Mouse (Mus musculus): Measurements from ENCODE around the gene Syt9. TPM values are rescaled to one million over a fixed set of nuclear protein-coding genes. Genes with fewer than 3 reads are reported as not detected.

Gene Syt9
- polyA plus RNA-seq, 1 experiment, result 5.2 TPM

DNA sequence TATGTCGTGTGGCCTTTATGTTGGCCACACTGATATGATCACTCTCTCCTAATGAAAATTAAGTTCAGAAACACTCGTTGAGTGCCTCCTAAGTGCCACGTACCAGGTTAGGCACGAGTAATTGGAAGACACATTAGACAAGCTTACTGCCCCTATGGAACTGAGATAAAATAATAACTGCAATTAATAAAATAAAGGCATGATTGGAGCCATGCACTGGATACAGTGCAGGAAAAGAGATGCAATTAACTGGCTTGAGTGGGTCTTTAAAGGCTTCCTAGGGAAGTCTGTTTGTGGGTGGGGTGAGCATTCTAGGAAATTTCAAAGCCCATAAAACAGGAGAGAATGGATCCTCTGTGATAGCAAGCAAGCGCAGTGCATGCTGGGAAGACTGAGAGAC is 10.0 kb downstream of the Syt9 start:
- H3K27ac ChIP-seq (ENCODE audit: insufficient read depth, low read length), result no peak overlapping the region
- no peaks in the 10 kb centered on the region for H3K4me1 ChIP-seq (ENCODE audit: control insufficient read depth, insufficient read depth, low read length)
- H3K4me3 ChIP-seq (ENCODE audit: insufficient read depth, low read length), result no peak overlapping the region
- no peak for TF ChIP-seq POLR2A (IDR thresholded peaks at IDR 0.05; ENCODE audit: extremely low read depth, insufficient read depth, low read length)
- TF ChIP-seq CTCF (IDR thresholded peaks at IDR 0.05; ENCODE audit: extremely low read depth, insufficient read depth, low read length), result no peak

DNA sequence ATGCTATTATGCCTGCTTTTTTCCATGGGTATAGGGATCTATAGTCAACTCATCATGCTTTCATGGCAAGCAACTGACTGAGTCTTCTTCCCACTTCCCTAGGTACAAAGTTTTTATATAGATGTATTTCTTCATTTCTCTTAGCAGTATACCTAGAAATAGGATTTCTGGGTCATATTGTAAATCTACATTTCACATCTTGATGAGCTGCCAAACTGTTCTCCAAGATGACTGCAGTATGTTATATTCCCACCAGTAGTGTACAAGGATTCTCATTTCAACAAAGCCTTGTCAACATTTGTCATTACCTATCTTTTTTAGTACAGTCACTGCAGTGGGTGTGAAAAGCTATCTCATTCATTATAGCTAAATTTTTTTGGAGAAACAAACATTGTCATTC is 19.1 kb downstream of the Syt9 start:
- Histone ChIP-seq H3K27ac (ENCODE audit: insufficient read depth, low read length) (no peak overlapping the region), H3K4me3 (ENCODE audit: insufficient read depth, low read length) (no peak overlapping the region), H3K4me1 (ENCODE audit: control insufficient read depth, insufficient read depth, low read length) (peaks cover 3% of the 10 kb centered on the region; the same call in 1 of the 2 replicates)
- no peak for TF ChIP-seq POLR2A (IDR thresholded peaks at IDR 0.05; ENCODE audit: extremely low read depth, insufficient read depth, low read length)
- no peak for TF ChIP-seq CTCF (IDR thresholded peaks at IDR 0.05; ENCODE audit: extremely low read depth, insufficient read depth, low read length)

DNA sequence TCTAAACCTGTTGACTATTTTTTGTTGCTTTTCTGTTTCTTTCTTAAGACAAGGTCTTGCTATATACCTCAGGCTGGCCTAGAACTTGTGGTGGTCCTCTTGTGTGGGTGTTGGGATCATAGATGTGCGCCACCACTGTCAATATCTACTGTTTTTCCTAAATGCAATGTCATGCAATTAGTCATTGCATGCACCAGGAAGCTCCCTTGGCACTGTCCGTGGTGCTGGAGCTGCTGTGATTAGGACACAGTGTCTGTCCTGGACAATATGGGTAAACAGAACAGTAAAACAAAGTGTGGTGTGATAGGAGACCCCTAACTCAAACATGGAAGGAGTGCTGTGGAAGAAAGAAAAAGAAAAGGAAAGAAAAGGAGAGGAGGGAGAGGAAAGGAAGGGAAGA is 22.2 kb downstream of the Syt9 start:
- Histone ChIP-seq H3K4me1 (ENCODE audit: control insufficient read depth, insufficient read depth, low read length) (peaks cover 3% of the 10 kb centered on the region; the same call in 1 of the 2 replicates), H3K4me3 (ENCODE audit: insufficient read depth, low read length) (no peak overlapping the region), H3K27ac (ENCODE audit: insufficient read depth, low read length) (no peak overlapping the region)
- TF ChIP-seq CTCF (IDR thresholded peaks at IDR 0.05; ENCODE audit: extremely low read depth, insufficient read depth, low read length), result no peak
- no peak for TF ChIP-seq POLR2A (IDR thresholded peaks at IDR 0.05; ENCODE audit: extremely low read depth, insufficient read depth, low read length)

DNA sequence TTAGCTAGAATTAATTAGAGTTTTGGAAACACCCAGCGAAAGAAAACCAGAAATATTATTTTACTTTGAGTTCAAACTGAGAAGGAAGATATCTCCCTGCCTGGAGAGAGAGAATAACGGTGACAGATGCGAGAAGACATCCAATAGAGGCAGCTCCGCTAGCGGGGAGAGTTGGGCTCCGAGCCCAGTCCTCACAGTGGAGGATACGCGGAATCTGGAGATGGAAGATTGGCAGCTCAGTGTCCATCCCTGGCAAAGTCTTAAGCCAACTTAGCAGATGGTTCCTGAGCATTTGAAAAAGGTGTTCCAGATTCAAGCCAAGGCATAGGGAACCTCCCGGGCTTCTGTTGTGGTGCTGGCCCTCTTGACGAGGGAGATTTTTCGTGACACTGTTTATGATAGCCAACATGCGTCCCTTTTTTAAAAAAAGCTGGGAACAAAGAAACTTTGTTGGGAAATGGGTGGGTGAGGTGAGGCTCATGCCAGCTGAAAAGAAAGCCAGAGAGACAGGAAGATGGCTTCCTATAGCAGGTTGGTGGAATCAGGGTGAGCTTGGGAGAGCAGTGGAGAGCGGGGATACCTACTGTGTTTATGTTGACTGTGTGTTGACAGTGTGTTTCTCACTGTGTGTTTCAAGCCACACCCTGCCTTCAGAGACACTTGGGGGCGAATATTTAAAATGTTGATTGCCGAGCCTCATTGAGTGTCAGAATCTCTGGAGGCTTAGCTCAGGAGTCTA is 29.7 kb downstream of the Syt9 start:
- Histone ChIP-seq H3K27ac (ENCODE audit: insufficient read depth, low read length) (no peak overlapping the region), H3K4me1 (ENCODE audit: control insufficient read depth, insufficient read depth, low read length) (no peaks in the 10 kb centered on the region), H3K4me3 (ENCODE audit: insufficient read depth, low read length) (no peak overlapping the region)
- TF ChIP-seq POLR2A (IDR thresholded peaks at IDR 0.05; ENCODE audit: extremely low read depth, insufficient read depth, low read length) (no peak), CTCF (IDR thresholded peaks at IDR 0.05; ENCODE audit: extremely low read depth, insufficient read depth, low read length) (no peak)

DNA sequence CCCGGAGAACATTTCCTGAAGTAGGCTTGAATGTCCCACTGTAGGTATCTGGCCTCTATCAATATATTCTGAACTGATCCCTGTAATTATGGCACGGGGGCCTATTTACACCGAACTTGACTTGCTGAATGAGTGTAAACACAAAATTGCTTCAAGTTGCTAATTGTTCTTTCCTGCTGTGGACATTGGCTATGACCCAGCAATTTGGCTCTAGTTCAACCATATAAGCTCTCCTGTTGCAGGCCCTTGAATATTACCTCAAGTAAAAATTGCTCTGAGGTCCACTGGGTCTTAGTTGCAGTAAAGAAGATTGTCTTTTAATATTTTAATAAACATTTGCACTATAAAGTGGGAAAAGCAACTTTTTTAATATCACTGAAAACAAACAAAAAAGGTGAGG is 32.7 kb downstream of the Syt9 start:
- TF ChIP-seq CTCF (IDR thresholded peaks at IDR 0.05; ENCODE audit: extremely low read depth, insufficient read depth, low read length) (no peak), POLR2A (IDR thresholded peaks at IDR 0.05; ENCODE audit: extremely low read depth, insufficient read depth, low read length) (no peak)
- H3K4me3 ChIP-seq (ENCODE audit: insufficient read depth, low read length), result no peak overlapping the region
- no peak overlapping the region for H3K27ac ChIP-seq (ENCODE audit: insufficient read depth, low read length)
- no peaks in the 10 kb centered on the region for H3K4me1 ChIP-seq (ENCODE audit: control insufficient read depth, insufficient read depth, low read length)

DNA sequence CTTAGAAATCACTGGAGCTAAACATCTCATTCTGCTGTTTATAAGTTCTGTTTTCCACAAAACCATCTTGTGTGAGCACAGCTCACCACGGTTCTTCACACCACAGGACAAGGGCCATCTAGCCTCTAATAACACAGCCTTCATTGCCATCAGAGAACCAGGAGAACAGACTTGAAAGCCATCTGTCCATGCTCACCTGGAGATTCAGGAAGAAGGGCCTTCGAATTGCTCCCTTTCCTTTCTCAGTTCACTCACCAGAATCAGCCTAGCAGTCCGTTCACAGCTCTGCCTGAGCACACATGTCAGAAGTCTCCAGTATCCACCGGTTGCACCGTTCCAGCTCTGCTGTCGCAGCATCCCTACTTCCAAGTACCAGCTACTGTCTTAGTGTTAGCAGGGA is 44.4 kb downstream of the Syt9 start:
- H3K4me1 ChIP-seq (ENCODE audit: control insufficient read depth, insufficient read depth, low read length), result no peaks in the 10 kb centered on the region
- TF ChIP-seq POLR2A (IDR thresholded peaks at IDR 0.05; ENCODE audit: extremely low read depth, insufficient read depth, low read length), result no peak
- TF ChIP-seq CTCF (IDR thresholded peaks at IDR 0.05; ENCODE audit: extremely low read depth, insufficient read depth, low read length), result no peak
- no peak overlapping the region for H3K27ac ChIP-seq (ENCODE audit: insufficient read depth, low read length)

DNA sequence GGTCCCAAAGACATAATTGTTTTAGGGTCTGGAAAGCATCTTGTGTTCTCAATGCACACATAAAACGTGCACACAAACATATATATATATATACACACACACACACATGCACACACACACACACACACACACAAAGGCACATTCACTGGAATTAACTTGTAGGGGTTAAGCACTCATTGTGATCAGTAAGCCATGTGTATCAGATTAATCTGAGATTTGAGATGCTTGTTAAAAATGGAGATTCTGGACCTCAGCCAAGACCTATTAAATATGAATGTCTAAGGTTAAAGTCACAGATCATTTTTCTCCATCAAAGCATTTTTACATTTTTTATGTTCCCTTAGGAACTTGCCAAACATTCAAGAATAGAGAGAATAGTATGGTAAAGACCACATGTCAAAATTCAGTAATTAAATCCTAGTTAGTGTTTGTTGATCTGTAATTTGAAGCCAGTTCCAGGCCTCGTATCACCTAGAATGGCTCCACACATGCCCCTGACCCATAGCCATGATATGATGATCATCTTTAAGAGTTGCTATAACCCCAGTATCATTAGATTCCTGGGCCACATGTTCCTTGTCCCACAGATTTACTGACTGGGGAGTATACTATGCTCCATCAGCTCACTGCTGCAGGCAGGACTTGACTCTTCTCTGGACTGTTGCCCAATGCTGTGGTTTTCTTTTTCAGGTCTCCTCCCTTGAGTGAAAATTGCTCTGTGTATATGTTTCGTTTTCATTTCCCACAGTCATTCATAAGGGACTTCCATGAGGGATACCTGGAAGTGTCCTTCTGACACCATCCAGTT is 46.7 kb downstream of the Syt9 start:
- no peak overlapping the region for H3K4me3 ChIP-seq (ENCODE audit: insufficient read depth, low read length)
- TF ChIP-seq POLR2A (IDR thresholded peaks at IDR 0.05; ENCODE audit: extremely low read depth, insufficient read depth, low read length) (no peak), CTCF (IDR thresholded peaks at IDR 0.05; ENCODE audit: extremely low read depth, insufficient read depth, low read length) (no peak)
- H3K4me1 ChIP-seq (ENCODE audit: control insufficient read depth, insufficient read depth, low read length), result no peaks in the 10 kb centered on the region
- no peak overlapping the region for H3K27ac ChIP-seq (ENCODE audit: insufficient read depth, low read length)

More for the DNA sequence above, 44.4 kb downstream of the Syt9 start:
- no peak overlapping the region for H3K4me3 ChIP-seq (ENCODE audit: insufficient read depth, low read length)

DNA sequence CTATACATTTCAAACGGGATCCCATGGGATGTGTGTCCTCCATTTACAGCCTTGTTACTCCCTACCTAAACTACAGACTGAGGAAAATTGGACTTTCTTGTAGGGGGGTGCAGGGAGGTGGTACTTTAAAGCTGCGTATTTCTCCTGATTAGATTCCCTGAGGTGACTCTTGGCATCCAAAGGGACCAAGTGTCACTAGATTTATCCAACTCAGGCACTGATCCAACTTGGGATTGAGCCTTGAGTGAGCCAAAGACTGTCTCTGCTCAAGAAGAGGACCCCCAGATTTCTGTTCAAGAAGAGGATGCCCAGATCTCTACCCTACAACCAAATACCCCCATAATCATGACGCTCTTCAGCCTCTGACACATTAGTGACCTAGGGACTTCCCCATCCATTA is 66.9 kb downstream of the Syt9 start:
- TF ChIP-seq POLR2A (IDR thresholded peaks at IDR 0.05; ENCODE audit: extremely low read depth, insufficient read depth, low read length), result no peak
- TF ChIP-seq CTCF (IDR thresholded peaks at IDR 0.05; ENCODE audit: extremely low read depth, insufficient read depth, low read length), result no peak
- no peak overlapping the region for H3K4me3 ChIP-seq (ENCODE audit: insufficient read depth, low read length)
- H3K27ac ChIP-seq (ENCODE audit: insufficient read depth, low read length), result no peak overlapping the region
- no peaks in the 10 kb centered on the region for H3K4me1 ChIP-seq (ENCODE audit: control insufficient read depth, insufficient read depth, low read length)

DNA sequence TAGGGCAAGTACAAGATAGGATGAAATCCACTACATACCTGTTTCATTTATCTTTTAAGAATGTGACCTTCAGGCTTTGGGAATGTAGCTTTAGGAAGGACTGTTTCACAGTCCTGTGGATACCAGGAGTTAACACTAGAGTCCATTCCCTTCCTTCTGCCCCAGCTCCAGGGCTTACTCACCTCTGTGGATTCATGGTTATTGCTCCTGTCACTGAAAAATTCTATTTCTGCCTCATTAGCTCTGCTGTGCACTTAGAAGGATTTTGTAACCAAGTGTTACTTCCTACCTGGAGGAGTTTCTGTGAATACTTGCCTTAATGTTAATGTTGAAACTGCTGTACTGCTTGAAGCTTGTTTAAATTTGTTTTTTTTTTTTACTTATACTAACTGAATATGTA is 74.1 kb downstream of the Syt9 start:
- Histone ChIP-seq H3K27ac (ENCODE audit: insufficient read depth, low read length) (no peak overlapping the region), H3K4me3 (ENCODE audit: insufficient read depth, low read length) (no peak overlapping the region), H3K4me1 (ENCODE audit: control insufficient read depth, insufficient read depth, low read length) (no peaks in the 10 kb centered on the region)
- no peak for TF ChIP-seq CTCF (IDR thresholded peaks at IDR 0.05; ENCODE audit: extremely low read depth, insufficient read depth, low read length)
- TF ChIP-seq POLR2A (IDR thresholded peaks at IDR 0.05; ENCODE audit: extremely low read depth, insufficient read depth, low read length), result no peak

DNA sequence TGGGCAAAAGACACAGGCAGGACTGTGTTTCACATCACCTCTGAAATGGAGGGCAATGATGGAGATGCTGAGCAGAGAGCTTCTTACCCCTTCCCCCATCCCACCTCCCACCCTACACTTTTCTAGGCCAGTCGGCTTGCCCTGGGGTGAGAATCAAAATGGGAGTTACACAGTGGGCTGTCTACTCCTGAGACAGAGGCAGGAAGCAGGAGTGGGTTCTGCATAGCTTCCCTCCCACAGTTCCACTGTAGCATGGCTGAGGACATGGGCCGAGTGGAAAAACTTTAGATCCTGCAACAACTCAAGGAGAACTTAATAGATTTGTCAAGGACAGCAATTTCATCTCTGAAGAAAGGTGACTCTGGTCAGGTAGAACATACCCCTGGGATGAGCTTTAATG is 84.1 kb downstream of the Syt9 start:
- H3K27ac ChIP-seq (ENCODE audit: insufficient read depth, low read length), result no peak overlapping the region
- no peak overlapping the region for H3K4me3 ChIP-seq (ENCODE audit: insufficient read depth, low read length)
- TF ChIP-seq POLR2A (IDR thresholded peaks at IDR 0.05; ENCODE audit: extremely low read depth, insufficient read depth, low read length) (no peak), CTCF (IDR thresholded peaks at IDR 0.05; ENCODE audit: extremely low read depth, insufficient read depth, low read length) (no peak)
- no peaks in the 10 kb centered on the region; the same call in 1 of the 2 replicates for H3K4me1 ChIP-seq (ENCODE audit: control insufficient read depth, insufficient read depth, low read length)

All from cortical plate, adult 2 months (tissue).